Mouse (Mus musculus): ENCODE measurements around the gene Mcm5.
A peak's percentile ranks its signal among the peaks of the same experiment; 100 is the strongest.

Mcm5 gene

DNA sequence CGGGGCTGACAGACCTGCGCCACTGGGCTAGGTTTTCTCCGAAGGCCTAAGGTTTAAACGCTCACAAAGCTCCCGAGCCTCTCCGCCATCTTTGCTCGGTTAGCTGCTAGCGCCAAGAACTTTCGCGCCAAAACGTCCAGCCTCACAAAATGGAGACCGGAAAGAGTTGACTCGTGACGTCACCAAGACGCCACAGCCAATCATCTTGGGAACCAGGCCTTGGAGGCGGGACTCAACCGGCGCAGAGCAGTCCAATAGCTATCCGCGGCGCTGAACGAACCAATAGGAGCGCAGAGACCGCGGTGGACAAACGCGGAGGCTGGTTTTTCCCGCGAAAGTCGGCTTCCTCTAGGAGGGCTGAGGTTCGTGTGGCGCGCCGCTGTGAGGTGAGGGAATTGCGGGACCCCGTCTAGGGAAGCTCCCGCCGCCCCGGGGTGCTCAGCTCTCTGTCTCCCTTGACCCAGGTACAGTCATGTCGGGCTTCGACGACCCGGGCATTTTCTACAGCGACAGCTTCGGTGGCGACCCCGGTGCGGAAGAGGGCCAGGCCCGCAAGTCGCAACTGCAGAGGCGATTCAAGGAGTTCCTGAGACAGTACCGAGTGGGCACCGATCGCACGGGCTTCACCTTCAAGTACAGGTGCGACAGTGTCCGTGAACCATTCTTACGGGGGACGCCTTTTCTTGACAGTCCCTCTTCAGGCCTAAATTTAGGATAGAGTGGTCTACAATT is at the start of gene Mcm5:
TSS of gene Mcm5 (plus strand) at position 334 of the 732 bp plus-strand sequence.
- DNase-seq (ENCODE audit: low spot score) = peak; percentile 100

DNA sequence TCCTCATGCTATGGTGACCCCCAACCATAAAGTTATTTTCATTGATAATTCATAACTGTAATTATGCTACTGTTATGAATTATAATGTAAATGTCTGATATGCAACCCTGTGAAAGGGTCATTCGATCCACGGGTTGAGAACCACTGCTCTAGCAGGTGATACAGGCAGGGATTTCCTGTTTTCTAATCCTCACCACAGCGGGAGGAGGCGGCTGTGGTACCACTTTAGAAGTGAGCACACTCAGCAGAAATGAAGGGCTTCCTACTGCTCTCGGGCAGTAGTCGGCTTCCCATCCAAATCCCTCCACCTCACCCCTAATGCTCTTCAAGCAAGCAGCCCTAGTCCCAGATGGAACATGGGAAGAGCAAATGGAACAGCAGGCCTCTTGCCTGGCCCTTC is 49.3 kb upstream of the Mcm5 start:
- DNase-seq (ENCODE audit: low spot score) = no peak

DNA sequence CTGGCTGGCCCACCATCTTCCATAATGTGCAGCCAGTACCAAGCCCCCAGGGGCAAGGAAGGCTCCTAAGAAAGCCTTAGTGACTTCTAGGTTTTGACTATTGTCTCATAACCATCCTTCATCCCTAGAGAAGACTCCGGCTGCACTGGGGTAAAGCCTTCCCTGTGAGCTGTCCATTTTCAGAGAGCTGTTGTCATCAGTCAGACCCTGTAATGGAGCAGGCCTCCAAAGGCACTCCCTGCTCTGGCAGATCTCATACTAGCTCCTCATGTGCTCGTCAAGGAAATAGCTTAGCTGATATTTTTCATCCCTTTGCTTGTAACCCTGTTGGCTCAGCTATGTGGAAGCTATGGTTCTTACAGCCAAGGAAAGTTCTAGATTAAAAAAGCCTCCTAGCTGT is 48.6 kb upstream of the Mcm5 start:
- no peak for DNase-seq (ENCODE audit: low spot score)

DNA sequence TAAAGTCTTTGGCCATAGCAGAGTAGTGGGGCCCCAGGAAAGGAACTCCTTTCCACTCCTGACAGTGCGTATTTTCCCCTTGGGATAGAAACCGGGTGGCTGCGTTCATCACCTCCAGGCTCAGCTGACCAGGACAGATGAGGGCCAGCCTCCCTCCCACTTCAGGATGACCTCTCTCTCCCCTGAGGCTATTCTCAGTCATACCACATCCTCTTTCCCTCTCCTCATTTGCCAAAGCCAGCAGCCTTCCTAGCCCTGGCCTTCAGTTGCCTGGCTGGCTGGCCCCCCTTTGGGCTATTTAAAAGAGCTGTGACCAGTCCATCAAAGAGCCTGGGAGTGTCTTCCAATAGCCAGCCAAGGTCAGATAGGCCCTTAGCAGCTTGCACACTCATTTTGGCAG is 46.1 kb upstream of the Mcm5 start:
- DNase-seq (ENCODE audit: low spot score) = peak; percentile 12

GRCm38 (mm10) chr8:75064790-75065189 is 44.6 kb upstream of the Mcm5 start:
- no peak for DNase-seq (ENCODE audit: low spot score)

GRCm38 (mm10) chr8:75067287-75067686 is 42.1 kb upstream of the Mcm5 start:
- no peak for DNase-seq (ENCODE audit: low spot score)

GRCm38 (mm10) chr8:75070297-75070696 is 39.1 kb upstream of the Mcm5 start:
- no peak for DNase-seq (ENCODE audit: low spot score)

DNA sequence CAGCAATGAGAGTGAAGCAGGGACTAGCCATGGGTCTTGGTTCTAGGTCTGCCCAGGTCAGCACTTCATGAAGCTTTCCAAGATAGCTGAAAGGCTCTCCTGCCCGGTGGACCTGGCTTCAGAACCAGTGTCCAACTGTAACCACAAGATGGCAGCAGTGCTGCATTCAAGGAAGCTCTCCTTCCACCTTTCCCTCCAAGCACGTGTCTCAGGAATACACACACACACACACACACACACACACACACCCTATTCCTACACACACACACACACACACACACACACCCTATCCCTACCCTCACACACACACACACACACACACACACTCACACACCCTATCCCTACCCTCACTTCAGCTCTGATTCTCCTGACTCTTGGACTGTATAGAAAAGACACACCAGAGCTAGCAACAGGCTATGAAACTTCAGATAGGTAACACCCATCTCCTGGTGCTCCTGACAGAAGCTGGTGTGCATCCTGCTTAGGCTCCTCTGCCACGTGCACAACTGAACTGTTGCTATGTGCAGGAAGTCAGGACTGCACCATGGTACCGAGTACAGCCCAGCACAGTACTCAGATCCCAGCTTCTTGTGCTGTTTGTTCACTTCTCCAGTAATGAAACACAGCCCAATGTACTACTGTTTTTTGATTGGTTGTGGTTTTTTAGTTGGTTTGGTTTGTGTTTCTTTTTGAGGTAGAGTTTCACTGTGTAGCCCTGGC is 37.6 kb upstream of the Mcm5 start:
- peak; percentile 93 for DNase-seq (ENCODE audit: low spot score)

DNA sequence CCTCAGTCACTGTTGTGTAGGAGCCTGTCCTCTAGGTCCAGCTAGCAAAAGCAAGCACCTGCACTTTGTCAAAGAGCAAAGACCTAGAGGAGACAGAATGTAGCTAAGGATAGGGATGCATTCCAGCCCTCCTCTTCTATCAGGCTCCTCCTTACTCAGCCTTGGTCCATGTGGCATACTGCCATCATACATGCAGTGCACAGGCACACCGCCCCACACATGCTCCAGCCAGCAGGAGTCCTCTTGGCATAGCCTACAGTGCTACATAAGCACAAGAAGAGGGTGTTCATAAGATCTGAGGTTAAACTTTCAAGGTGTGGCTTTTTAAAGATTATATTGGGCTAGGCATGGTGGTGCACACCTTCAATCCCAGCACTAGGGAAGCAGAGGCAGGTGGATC is 34.5 kb upstream of the Mcm5 start:
- DNase-seq (ENCODE audit: low spot score) = no peak

- DNase-seq (ENCODE audit: low spot score) = no peak
Measured at GRCm38 (mm10) chr8:75078215-75078614, 31.2 kb upstream of the Mcm5 start.

DNA sequence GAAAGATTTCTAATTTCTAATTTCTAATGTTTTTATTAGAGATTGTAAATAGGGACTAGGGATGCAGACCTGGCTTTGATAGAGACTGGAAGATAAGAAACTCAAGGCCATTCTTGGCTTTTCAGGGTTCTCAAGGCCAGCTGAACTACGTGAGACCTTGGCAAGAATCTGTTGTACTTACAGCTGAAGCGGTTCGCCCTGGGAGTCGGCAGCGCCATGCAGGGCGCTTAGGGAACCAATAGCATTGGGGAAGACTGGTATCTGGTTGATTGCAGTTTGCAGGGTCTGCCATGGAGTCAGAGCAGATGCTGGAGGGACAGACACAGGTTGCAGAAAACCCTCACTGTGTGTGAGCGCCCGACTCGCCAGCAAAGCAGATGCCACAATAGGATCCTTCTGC is 30.5 kb upstream of the Mcm5 start:
- DNase-seq (ENCODE audit: low spot score) = no peak

DNA sequence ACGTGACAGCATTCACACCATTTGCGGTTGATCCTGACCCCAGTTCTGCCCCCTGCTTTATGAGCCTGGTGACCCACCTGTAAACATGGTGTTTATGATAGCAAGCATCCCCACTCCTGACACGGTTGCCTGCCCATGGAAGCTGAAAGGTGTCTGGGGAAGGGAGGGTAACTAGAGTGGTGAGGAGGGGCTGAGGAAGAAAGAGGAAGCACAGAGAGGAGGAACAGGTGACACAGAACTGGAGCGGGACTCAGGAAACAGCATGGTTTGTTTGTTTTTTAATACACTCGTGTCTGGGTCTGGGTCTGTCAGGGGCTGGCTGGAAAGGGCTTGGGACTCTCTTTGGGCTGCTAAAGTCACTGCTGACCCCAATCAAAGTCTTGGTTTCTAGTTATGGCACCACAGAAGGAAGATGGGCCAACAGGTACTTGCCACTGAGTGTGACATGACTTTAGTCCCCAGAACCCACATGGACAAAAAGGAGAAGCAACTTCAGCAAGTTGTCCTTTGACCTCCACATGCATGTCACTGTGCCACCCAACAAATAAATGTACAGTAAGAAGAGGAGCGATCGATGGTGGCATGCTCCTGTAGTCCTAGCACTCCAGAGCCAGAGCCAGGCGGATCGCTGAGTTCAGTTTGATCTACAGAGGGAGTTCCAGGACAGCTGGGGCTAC is 27.9 kb upstream of the Mcm5 start:
- no peak for DNase-seq (ENCODE audit: low spot score)

GRCm38 (mm10) chr8:75082181-75082805 is 27.1 kb upstream of the Mcm5 start:
- DNase-seq (ENCODE audit: low spot score) = no peak

DNA sequence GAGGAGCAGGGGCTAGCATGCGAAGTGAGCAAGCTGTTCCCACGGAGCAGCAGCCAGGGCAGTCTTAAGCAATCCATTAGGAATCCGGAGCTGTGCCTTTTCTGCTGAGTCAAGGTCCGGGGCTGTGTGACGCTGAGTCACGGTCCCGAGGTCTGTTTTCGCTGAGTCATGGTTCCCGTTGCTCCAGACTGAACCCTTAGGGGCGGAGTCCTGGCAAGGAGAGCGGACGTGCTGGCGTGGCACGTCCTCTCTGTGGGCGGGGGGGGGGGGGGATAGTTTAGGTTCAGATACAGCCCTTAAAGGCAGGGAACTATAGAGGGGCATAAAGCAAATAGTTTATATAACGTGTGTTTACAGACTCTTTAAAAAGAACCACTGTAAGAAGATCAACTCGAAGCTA is 25.5 kb upstream of the Mcm5 start:
- peak; percentile 97 for DNase-seq (ENCODE audit: low spot score)

DNA sequence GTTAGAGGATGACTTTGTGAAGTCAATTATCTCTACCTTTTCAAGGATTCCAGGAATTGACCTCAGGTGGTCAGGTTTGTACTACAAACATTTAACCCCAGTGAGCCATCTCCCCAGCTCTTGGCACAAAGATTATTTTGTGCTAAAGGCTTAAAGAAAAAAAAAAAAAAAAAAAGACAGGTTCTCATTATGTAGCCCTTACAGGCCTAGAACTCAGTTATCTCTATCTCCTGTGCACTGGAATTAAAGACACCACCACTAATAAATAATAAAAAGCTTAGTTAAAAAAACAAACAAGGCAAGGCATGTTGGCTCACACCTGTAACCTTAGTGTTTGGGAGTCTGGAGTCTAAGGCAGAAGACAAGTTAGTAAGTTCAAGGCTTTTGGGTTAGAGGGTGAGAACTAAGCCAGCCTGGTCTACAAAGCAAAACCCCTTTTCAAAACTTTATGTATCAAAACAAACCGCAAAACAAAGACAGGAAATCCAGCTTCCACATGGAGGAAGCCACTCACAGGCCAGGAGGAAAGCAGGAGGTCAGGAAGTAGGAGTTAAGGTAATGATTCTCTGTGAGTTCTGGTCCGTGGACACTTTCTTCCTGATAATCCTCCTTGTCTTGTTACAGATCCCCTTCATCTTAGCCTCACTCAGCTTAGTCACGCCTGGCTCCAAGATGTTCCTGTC is 24.8 kb upstream of the Mcm5 start:
- DNase-seq (ENCODE audit: low spot score) = no peak

GRCm38 (mm10) chr8:75086002-75086401 is 23.4 kb upstream of the Mcm5 start:
- DNase-seq (ENCODE audit: low spot score) = no peak

- no peak for DNase-seq (ENCODE audit: low spot score)
Measured at GRCm38 (mm10) chr8:75087127-75087526, 22.2 kb upstream of the Mcm5 start.

- peak; percentile 89 for DNase-seq (ENCODE audit: low spot score)
Measured at GRCm38 (mm10) chr8:75088989-75089881, 20.1 kb upstream of the Mcm5 start.

GRCm38 (mm10) chr8:75090781-75091365 is 18.5 kb upstream of the Mcm5 start:
- DNase-seq (ENCODE audit: low spot score) = no peak

- DNase-seq (ENCODE audit: low spot score) = peak; percentile 95
Measured at GRCm38 (mm10) chr8:75093399-75094156, 15.8 kb upstream of the Mcm5 start, which contains the start of gene Hmox1. Hmox1 (plus strand) TSS chr8:75093621.
